Mouse (Mus musculus) kidney, adult 11 months (tissue): ENCODE measurements at regions not wholly inside any gene's neighbourhood (a gene's known extent, or its start where the extent isn't known, plus 50 kb on each side); places are given as distances from the start of the nearest gene placed in this dataset.
A peak's percentile ranks its signal among the peaks of the same experiment; 100 is the strongest.

Experiments
- DNase-seq: peaks from one replicate; pipeline ENCODE4 v3.0.0; 2022

DNA sequence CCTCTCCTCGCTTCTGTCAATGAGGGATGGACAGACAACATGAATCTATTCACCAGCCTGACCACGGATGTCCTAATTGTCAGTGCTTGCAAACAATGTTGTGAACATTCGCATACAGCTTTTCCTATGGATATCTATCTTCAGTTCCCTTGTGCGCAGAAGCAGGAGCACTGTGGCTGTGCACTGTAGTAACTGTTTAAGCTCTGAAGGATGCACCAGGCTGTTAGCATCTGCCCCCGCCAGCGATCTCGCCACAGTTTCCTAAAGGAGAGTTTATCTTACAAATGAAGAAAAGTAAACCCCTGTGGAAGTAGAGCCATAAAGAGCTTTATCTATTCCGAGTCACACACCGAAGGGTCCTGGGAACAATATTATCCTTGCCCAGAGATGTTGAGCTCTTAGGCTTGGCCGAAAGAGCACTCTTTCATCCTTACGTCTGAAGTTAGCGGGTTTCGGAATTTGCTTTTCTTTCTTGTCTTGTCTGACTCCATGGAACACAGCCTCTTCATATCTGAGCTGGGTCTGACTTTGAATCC lies 357.4 kb downstream of the Agtpbp1 start:
- DNase-seq: no peak

DNA sequence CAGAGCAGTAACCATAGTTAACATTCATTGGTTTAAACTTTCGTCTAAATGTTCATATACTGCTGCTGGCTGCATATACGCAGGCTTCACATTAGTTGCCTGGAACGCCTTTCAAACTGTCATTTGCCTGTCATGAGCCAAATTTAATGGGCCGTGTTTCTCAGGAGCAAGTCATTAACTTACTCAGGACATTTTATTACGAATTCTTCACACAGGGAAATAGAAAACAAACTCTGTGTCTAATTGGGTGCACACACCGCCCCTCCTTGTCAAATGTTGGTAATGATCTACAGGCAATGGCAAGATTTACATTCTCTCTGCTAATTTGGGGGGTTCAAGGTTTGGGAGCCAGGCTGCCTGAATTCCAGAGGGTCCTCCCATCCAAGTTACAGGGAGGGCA lies 364.4 kb downstream of the Agtpbp1 start:
- no peak for DNase-seq

GRCm38 (mm10) chr13:59220156-59220555 lies 364.9 kb downstream of the Agtpbp1 start:
- DNase-seq: peak; percentile 5

DNA sequence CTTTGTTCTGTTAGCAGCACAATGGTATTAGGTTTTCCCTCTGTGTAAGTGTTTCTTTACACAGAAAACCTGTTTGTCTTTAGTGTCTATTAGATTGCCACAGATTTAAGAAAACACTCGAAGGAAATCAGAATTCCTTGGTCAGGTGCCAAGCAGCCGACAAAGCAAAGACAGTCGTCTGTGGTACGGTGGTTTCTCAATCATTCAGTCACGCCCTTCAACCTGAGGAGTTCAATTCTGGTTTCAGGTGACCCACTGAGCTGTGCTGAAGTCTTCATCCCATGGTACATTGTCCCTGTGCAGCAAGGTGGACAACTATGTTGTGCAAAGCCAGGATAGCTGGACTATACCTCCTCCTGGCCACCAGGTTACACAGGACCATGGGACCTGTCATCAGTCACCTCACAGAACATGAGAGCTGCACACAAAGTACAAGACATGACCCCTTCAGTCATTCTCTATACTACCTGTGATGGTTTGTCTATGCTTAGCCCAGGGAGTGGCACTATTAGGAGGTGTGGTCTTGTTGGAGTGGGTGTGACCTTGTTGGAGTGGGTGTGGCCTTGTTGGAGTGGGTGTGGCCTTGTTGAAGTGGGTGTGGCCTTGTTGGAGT lies 368.2 kb downstream of the Agtpbp1 start:
- no peak for DNase-seq

GRCm38 (mm10) chr13:59212296-59212701 lies 372.7 kb downstream of the Agtpbp1 start:
- no peak for DNase-seq

GRCm38 (mm10) chr13:59210828-59211227 lies 374.2 kb downstream of the Agtpbp1 start:
- no peak for DNase-seq

GRCm38 (mm10) chr13:59206186-59206585 lies 378.8 kb downstream of the Agtpbp1 start:
- no peak for DNase-seq

GRCm38 (mm10) chr13:59204506-59204905 lies 380.5 kb downstream of the Agtpbp1 start:
- DNase-seq: no peak

- DNase-seq: no peak
These were observed 388.7 kb downstream of the Agtpbp1 start for GRCm38 (mm10) chr13:59196311-59196710.

- DNase-seq: no peak
These were observed 382.1 kb downstream of the Ntrk2 start for GRCm38 (mm10) chr13:59188431-59188830.
